Mouse (Mus musculus): ENCODE results near the gene Krt27. TPM values are rescaled to one million over a fixed set of nuclear protein-coding genes. Genes with fewer than 3 reads are reported as not detected.

The Krt27 gene
- polyA plus RNA-seq (2015; fragmentation: Nextera tagmentation; extraction: Ambion mirVana) = 0.16 TPM in 1 of 2 replicates, not detected in the other

- no peak within 1 kb of the TSS for H3K4me2 ChIP-seq
- H3K4me3 ChIP-seq = no peak within 1 kb of the TSS
- no peaks in the 10 kb centered on the region for H3K4me1 ChIP-seq (replicated peaks)
- no peak within 1 kb of the TSS for H3K9ac ChIP-seq
- no peaks in the 10 kb centered on the region for H3K36me3 ChIP-seq
- no peaks in the 10 kb centered on the region for H3K9me3 ChIP-seq
- H3K27ac ChIP-seq (replicated peaks) = no peak within 1 kb of the TSS
- no peaks in the 10 kb centered on the region for H3K27me3 ChIP-seq
- WGBS = 78% methylated on average over 12 of the region's 12 CpGs
- no peak for ATAC-seq (ENCODE audit: low FRiP score, low read depth)
These were observed at the start of gene Krt27 for GRCm38 (mm10) chr11:99351004-99351403. TSS of gene Krt27 (minus strand) at chr11:99351104.

DNA sequence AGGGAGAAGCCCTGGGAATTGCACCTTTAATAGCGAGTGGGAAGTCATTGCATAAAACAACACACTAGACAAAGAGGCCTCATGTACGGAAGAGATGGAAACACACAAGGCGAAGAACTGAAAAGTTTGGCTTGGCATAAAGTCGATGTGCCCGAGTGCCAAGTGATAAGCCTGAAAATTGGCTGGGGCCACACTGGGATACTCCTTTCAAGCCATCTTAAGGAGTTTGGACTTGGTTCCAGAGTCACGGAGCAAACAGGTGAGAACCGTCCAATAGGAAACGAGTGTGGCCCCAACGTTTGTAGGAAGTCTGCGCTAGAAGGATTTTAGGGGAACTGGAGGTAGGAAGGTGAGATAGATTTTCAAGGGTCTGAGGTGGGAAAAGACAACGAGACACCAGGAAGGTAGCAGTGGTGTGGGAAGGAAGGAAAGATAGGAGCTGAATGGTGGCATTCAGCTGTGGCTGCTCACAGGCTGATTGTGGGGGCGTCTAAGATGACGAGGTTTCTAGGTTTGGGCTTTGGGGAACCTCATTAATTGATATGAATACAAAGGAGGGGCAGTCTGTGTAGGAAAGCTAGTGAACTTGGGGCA, 49.1 kb upstream of the Krt27 start:
- no peak for ATAC-seq (ENCODE audit: low FRiP score, low read depth)
- no peaks in the 10 kb centered on the region for H3K27me3 ChIP-seq

DNA sequence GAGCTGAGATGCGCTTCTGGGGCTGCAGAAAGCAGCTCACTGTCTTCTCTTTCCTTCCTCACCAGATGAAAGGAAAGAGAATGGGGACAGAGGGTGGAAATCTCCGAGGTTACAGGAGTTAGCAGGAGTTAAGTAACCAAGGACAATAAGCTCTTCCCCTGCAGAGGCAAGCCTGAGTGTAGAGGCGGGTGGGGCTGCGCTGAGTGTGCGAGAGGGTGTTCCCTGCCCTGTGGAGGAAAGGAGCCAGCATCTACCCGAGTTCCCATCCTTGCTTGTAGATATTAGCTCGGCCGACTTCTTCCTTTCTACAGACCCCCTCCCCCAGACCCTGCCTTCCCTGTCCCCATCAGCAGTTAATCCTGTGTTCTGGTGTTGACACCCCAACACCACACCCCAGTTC, 47.9 kb upstream of the Krt27 start:
- H3K4me1 ChIP-seq (replicated peaks) = no peaks in the 10 kb centered on the region
- ATAC-seq (ENCODE audit: low FRiP score, low read depth) = no peak
- H3K27me3 ChIP-seq = no peaks in the 10 kb centered on the region
- no peak overlapping the region for H3K4me2 ChIP-seq
- no peak overlapping the region for H3K4me3 ChIP-seq
- no peak overlapping the region for H3K9ac ChIP-seq
- WGBS = 67% methylated on average over 8 of the region's 8 CpGs
- no peaks in the 10 kb centered on the region for H3K9me3 ChIP-seq
- no peak overlapping the region for H3K27ac ChIP-seq (replicated peaks)
- H3K36me3 ChIP-seq = no peaks in the 10 kb centered on the region

More for the DNA sequence above, 49.1 kb upstream of the Krt27 start:
- Histone ChIP-seq H3K27ac (replicated peaks) (no peak overlapping the region), H3K9me3 (no peaks in the 10 kb centered on the region), H3K4me1 (replicated peaks) (no peaks in the 10 kb centered on the region), H3K9ac (no peak overlapping the region), H3K4me2 (no peak overlapping the region), H3K4me3 (no peak overlapping the region), H3K36me3 (no peaks in the 10 kb centered on the region)
- 89% methylated on average over 13 of the region's 13 CpGs for WGBS

- H3K4me1 ChIP-seq (replicated peaks) = no peaks in the 10 kb centered on the region
- no peaks in the 10 kb centered on the region for H3K27me3 ChIP-seq
- no peak overlapping the region for H3K27ac ChIP-seq (replicated peaks)
- no peaks in the 10 kb centered on the region for H3K9me3 ChIP-seq
- no peak overlapping the region for H3K4me3 ChIP-seq
- H3K9ac ChIP-seq = no peak overlapping the region
- 83% methylated on average over 3 of the region's 3 CpGs for WGBS
- H3K4me2 ChIP-seq = no peak overlapping the region
- ATAC-seq (ENCODE audit: low FRiP score, low read depth) = no peak
- H3K36me3 ChIP-seq = no peaks in the 10 kb centered on the region
These were observed 47.2 kb upstream of the Krt27 start for GRCm38 (mm10) chr11:99398084-99398483.

DNA sequence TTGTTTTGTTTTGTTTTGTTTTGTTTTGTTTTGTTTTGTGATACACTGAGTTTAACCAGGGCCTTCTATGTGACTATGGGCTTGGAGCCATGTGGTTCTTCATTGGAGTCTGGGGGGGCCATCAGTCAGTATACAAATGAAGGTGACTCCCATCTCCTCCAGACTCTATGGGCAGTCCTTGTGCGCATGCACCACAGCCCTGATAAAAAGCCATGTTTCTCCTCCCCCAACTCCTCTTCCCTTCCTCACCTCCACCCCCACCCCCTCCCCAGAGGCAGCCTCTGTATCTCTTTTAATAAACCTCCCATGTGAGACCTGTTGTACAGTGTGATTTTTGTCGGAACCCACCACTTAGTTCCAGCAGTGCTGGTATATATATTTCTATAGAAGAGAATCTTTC, 45.8 kb upstream of the Krt27 start:
- H3K9ac ChIP-seq = no peak overlapping the region
- ATAC-seq (ENCODE audit: low FRiP score, low read depth) = no peak
- no peak overlapping the region for H3K4me3 ChIP-seq
- no peak overlapping the region for H3K4me2 ChIP-seq
- 85% methylated on average over 2 of the region's 2 CpGs for WGBS
- H3K27ac ChIP-seq (replicated peaks) = no peak overlapping the region
- no peaks in the 10 kb centered on the region for H3K36me3 ChIP-seq
- H3K27me3 ChIP-seq = no peaks in the 10 kb centered on the region
- H3K4me1 ChIP-seq (replicated peaks) = no peaks in the 10 kb centered on the region
- H3K9me3 ChIP-seq = no peaks in the 10 kb centered on the region

- Histone ChIP-seq H3K4me2 (no peak overlapping the region), H3K9me3 (no peaks in the 10 kb centered on the region), H3K27me3 (no peaks in the 10 kb centered on the region), H3K4me3 (no peak overlapping the region), H3K27ac (replicated peaks) (no peak overlapping the region), H3K4me1 (replicated peaks) (no peaks in the 10 kb centered on the region), H3K36me3 (no peaks in the 10 kb centered on the region), H3K9ac (no peak overlapping the region)
- no peak for ATAC-seq (ENCODE audit: low FRiP score, low read depth)
- WGBS = 61% methylated on average over 3 of the region's 3 CpGs
These were observed 45.1 kb upstream of the Krt27 start for GRCm38 (mm10) chr11:99396034-99396433.

GRCm38 (mm10) chr11:99392492-99392891, 41.6 kb upstream of the Krt27 start:
- 84% methylated on average over 10 of the region's 10 CpGs for WGBS

GRCm38 (mm10) chr11:99391375-99391774, 40.5 kb upstream of the Krt27 start:
- no peak overlapping the region for H3K9ac ChIP-seq
- no peaks in the 10 kb centered on the region for H3K9me3 ChIP-seq
- H3K36me3 ChIP-seq = no peaks in the 10 kb centered on the region
- H3K4me3 ChIP-seq = no peak overlapping the region
- no peaks in the 10 kb centered on the region for H3K27me3 ChIP-seq
- peaks cover 12% of the 10 kb centered on the region for H3K4me1 ChIP-seq (replicated peaks)
- no peak overlapping the region for H3K27ac ChIP-seq (replicated peaks)
- H3K4me2 ChIP-seq = no peak overlapping the region
- no peak for ATAC-seq (ENCODE audit: low FRiP score, low read depth)
- 87% methylated on average over 6 of the region's 6 CpGs for WGBS

More at GRCm38 (mm10) chr11:99392492-99392891, 41.6 kb upstream of the Krt27 start:
- H3K9ac ChIP-seq = no peak overlapping the region
- H3K27me3 ChIP-seq = no peaks in the 10 kb centered on the region
- no peaks in the 10 kb centered on the region for H3K36me3 ChIP-seq
- H3K27ac ChIP-seq (replicated peaks) = no peak overlapping the region
- no peak overlapping the region for H3K4me2 ChIP-seq
- peaks cover under 1% of the 10 kb centered on the region; the same call in 1 of the 2 replicates for H3K4me1 ChIP-seq (replicated peaks)
- no peaks in the 10 kb centered on the region for H3K9me3 ChIP-seq
- ATAC-seq (ENCODE audit: low FRiP score, low read depth) = no peak
- H3K4me3 ChIP-seq = no peak overlapping the region

GRCm38 (mm10) chr11:99390866-99391265, 40.0 kb upstream of the Krt27 start:
- Histone ChIP-seq H3K27me3 (no peaks in the 10 kb centered on the region), H3K36me3 (no peaks in the 10 kb centered on the region), H3K27ac (replicated peaks) (no peak overlapping the region), H3K4me3 (no peak overlapping the region), H3K9ac (no peak overlapping the region), H3K4me1 (replicated peaks) (peaks cover 13% of the 10 kb centered on the region), H3K4me2 (no peak overlapping the region), H3K9me3 (no peaks in the 10 kb centered on the region)
- 83% methylated on average over 7 of the region's 7 CpGs for WGBS
- ATAC-seq (ENCODE audit: low FRiP score, low read depth) = no peak

GRCm38 (mm10) chr11:99389264-99389663, 38.4 kb upstream of the Krt27 start, which contains the start of gene Krt10:
TSS of gene Krt10 (minus strand) at chr11:99389364.
- WGBS = 89% methylated on average over 4 of the region's 4 CpGs
- no peaks in the 10 kb centered on the region for H3K9me3 ChIP-seq
- ATAC-seq (ENCODE audit: low FRiP score, low read depth) = no peak
- H3K27me3 ChIP-seq = no peaks in the 10 kb centered on the region
- no peak within 1 kb of the TSS for H3K4me3 ChIP-seq
- no peak within 1 kb of the TSS for H3K4me2 ChIP-seq
- H3K36me3 ChIP-seq = no peaks in the 10 kb centered on the region
- peaks cover 22% of the 10 kb centered on the region for H3K4me1 ChIP-seq (replicated peaks)
- no peak within 1 kb of the TSS for H3K9ac ChIP-seq
- H3K27ac ChIP-seq (replicated peaks) = no peak within 1 kb of the TSS

DNA sequence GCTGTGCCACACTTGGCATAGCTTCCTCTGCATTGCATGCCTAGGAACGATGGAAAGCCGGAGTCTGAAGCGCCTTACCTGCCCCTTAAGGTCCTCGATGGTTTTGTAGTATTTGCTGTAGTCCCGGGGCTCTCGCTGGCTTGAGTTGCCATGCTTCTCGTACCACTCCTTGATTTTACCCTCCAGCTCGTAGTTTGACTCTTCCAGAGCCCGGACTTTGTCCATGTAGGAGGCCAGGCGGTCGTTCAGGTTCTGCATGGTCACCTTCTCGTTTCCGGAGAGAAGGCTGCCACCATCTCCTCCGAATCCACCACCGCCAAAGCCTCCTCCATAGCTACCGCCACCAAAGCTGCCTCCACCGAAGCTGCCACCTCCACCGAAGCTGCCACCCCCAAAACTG, 37.8 kb upstream of the Krt27 start:
- no peak for ATAC-seq (ENCODE audit: low FRiP score, low read depth)
- 94% methylated on average over 18 of the region's 18 CpGs for WGBS
- no peak overlapping the region for H3K9ac ChIP-seq

DNA sequence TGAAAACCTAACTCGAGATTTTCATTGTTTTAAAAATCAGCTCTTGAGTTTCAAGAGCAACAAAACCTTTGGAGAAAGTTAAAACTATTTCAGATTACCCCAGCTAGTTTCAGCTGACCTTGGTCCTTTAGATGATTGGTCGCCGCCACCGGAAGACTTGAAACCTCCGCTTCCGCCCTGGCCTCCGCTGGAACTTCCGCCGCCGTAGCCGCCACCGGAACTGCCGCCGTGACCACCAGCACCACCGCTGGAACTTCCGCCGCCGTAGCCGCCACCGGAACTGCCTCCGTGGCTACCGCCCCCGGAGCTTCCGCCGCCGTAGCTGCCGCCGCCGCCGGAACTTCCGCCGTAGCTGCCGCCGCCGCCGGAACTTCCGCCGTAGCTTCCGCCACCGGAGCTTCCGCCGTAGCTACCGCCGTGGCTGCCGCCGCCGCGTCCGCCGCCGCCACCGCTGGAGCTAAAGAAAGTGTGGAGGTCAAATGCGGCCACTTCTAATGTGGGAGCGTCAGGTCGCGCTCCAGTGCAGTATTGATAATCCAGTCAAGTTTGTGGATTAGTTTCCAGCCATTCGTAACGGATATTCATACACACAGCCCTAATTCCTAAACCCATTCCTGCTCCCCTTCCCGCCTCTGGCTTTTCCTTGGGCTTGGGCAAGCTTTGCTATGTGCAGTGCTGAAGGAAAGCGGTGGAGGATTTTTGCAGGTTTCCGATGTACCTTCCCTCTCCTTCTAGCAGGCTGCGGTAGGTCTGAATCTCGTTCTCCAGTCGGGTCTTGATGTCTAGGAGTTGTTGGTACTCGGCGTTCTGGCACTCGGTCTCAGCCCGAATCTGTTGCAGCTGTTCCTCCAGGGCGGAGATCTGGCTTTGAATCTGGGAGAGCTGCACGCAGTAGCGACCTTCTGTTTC, 35.2 kb upstream of the Krt27 start:
- 1% methylated on average over 71 of the region's 71 CpGs for WGBS
- H3K27me3 ChIP-seq = peaks cover 5% of the 10 kb centered on the region
- ATAC-seq (ENCODE audit: low FRiP score, low read depth) = peak; percentile 88
- no peaks in the 10 kb centered on the region for H3K36me3 ChIP-seq
- H3K9me3 ChIP-seq = no peaks in the 10 kb centered on the region
- peak overlapping the region; percentile 62 for H3K9ac ChIP-seq
- H3K27ac ChIP-seq (replicated peaks) = peak overlapping the region; percentile 98
- peak overlapping the region; percentile 86 for H3K4me2 ChIP-seq
- H3K4me1 ChIP-seq (replicated peaks) = peaks cover 22% of the 10 kb centered on the region
- peak overlapping the region; percentile 61 for H3K4me3 ChIP-seq

More for the DNA sequence above, 37.8 kb upstream of the Krt27 start:
- Histone ChIP-seq H3K4me2 (no peak overlapping the region), H3K4me3 (no peak overlapping the region), H3K9me3 (no peaks in the 10 kb centered on the region), H3K27me3 (no peaks in the 10 kb centered on the region), H3K4me1 (replicated peaks) (peaks cover 22% of the 10 kb centered on the region), H3K27ac (replicated peaks) (no peak overlapping the region), H3K36me3 (no peaks in the 10 kb centered on the region)
